Mouse (Mus musculus): ENCODE results near the gene Ncdn. TPM values are rescaled to one million over a fixed set of nuclear protein-coding genes. Genes with fewer than 3 reads are reported as not detected.

Ncdn gene
- total RNA-seq (2015; ENCODE audit: low replicate concordance) (0.96 and 1.7 TPM in 2 replicates), total RNA-seq (2017; ENCODE audit: low replicate concordance) (0.98 and 2.7 TPM in 2 replicates)

- ATAC-seq (replicated peaks; ENCODE audit: low FRiP score, poor library complexity, severe bottlenecking): peak; percentile 96
Measured at GRCm38 (mm10) chr4:126753268-126754230, at the start of gene Ncdn, which contains the start of gene AU040320. Gene Ncdn (minus strand): TSS chr4:126753438. Gene AU040320 (plus strand): TSS chr4:126753544.

GRCm38 (mm10) chr4:126802174-126802573 lies 48.9 kb upstream of the Ncdn start:
- no peak for ATAC-seq (replicated peaks; ENCODE audit: low FRiP score, poor library complexity, severe bottlenecking)

GRCm38 (mm10) chr4:126792341-126793102 lies 39.3 kb upstream of the Ncdn start:
- ATAC-seq (replicated peaks; ENCODE audit: low FRiP score, poor library complexity, severe bottlenecking): no peak

- no peak for ATAC-seq (replicated peaks; ENCODE audit: low FRiP score, poor library complexity, severe bottlenecking)
Measured at GRCm38 (mm10) chr4:126782996-126783395, 29.8 kb upstream of the Ncdn start.

GRCm38 (mm10) chr4:126782512-126782911 lies 29.3 kb upstream of the Ncdn start:
- no peak for ATAC-seq (replicated peaks; ENCODE audit: low FRiP score, poor library complexity, severe bottlenecking)

GRCm38 (mm10) chr4:126781871-126782270 lies 28.6 kb upstream of the Ncdn start:
- ATAC-seq (replicated peaks; ENCODE audit: low FRiP score, poor library complexity, severe bottlenecking): no peak

- no peak for ATAC-seq (replicated peaks; ENCODE audit: low FRiP score, poor library complexity, severe bottlenecking)
Measured at GRCm38 (mm10) chr4:126779826-126780775, 26.9 kb upstream of the Ncdn start.

GRCm38 (mm10) chr4:126779148-126779581 lies 25.9 kb upstream of the Ncdn start:
- no peak for ATAC-seq (replicated peaks; ENCODE audit: low FRiP score, poor library complexity, severe bottlenecking)

GRCm38 (mm10) chr4:126775182-126775581 lies 21.9 kb upstream of the Ncdn start:
- no peak for ATAC-seq (replicated peaks; ENCODE audit: low FRiP score, poor library complexity, severe bottlenecking)

- ATAC-seq (replicated peaks; ENCODE audit: low FRiP score, poor library complexity, severe bottlenecking): no peak
Measured at GRCm38 (mm10) chr4:126773871-126774270, 20.6 kb upstream of the Ncdn start.

GRCm38 (mm10) chr4:126770831-126771230 lies 17.6 kb upstream of the Ncdn start:
- ATAC-seq (replicated peaks; ENCODE audit: low FRiP score, poor library complexity, severe bottlenecking): no peak

GRCm38 (mm10) chr4:126769800-126770563 lies 16.7 kb upstream of the Ncdn start:
- no peak for ATAC-seq (replicated peaks; ENCODE audit: low FRiP score, poor library complexity, severe bottlenecking)

- ATAC-seq (replicated peaks; ENCODE audit: low FRiP score, poor library complexity, severe bottlenecking): no peak
Measured at GRCm38 (mm10) chr4:126763483-126763882, 10.2 kb upstream of the Ncdn start.

GRCm38 (mm10) chr4:126762586-126763359 lies 9.5 kb upstream of the Ncdn start:
- no peak for ATAC-seq (replicated peaks; ENCODE audit: low FRiP score, poor library complexity, severe bottlenecking)

- no peak for ATAC-seq (replicated peaks; ENCODE audit: low FRiP score, poor library complexity, severe bottlenecking)
Measured at GRCm38 (mm10) chr4:126759435-126759834, 6.2 kb upstream of the Ncdn start.

- ATAC-seq (replicated peaks; ENCODE audit: low FRiP score, poor library complexity, severe bottlenecking): no peak
Measured at GRCm38 (mm10) chr4:126758299-126758698, 5.1 kb upstream of the Ncdn start.

GRCm38 (mm10) chr4:126756766-126757165 lies 3.5 kb upstream of the Ncdn start:
- no peak for ATAC-seq (replicated peaks; ENCODE audit: low FRiP score, poor library complexity, severe bottlenecking)
